Mouse (Mus musculus): ENCODE results near the gene Ccnc. TPM values are rescaled to one million over a fixed set of nuclear protein-coding genes. Genes with fewer than 3 reads are reported as not detected.
A peak's percentile ranks its signal among the peaks of the same experiment; 100 is the strongest.
"Not testable (repeated sequence)": the region's sequence is repeated elsewhere in the genome, so short reads cannot be mapped to it uniquely, and the experiment has no call there.

Gene Ccnc
- polyA plus RNA-seq, 1 experiment: 8.5 TPM

GRCm38 (mm10) chr4:21726912-21727614, 438 bp upstream of the Ccnc start:
- peak overlapping the region; percentile 41 for H3ac ChIP-seq (ENCODE audit: control insufficient read depth, insufficient read length)
- no peaks in the 10 kb centered on the region for H3K27me3 ChIP-seq (ENCODE audit: control insufficient read depth, insufficient read depth, insufficient read length)
- peaks cover 26% of the 10 kb centered on the region for H3K79me2 ChIP-seq (ENCODE audit: control insufficient read depth, insufficient read depth)
- H3K4me3 ChIP-seq: peak overlapping the region; percentile 87
- H3K36me3 ChIP-seq (ENCODE audit: control insufficient read depth, insufficient read depth): no peaks in the 10 kb centered on the region
- H3K4me2 ChIP-seq (ENCODE audit: low read depth): peak overlapping the region; percentile 73
- TF ChIP-seq REST (IDR thresholded peaks at IDR 0.05; ENCODE audit: insufficient read depth, insufficient read length): no peak
- TF ChIP-seq TCF12 (IDR thresholded peaks at IDR 0.05; ENCODE audit: insufficient read depth, poor library complexity, severe bottlenecking): no peak
- TF ChIP-seq POLR2A (IDR thresholded peaks at IDR 0.05; ENCODE audit: insufficient read length, low read depth): no peak
- TF ChIP-seq MYOG (IDR thresholded peaks at IDR 0.05; ENCODE audit: control insufficient read depth in 1 of 3, insufficient read depth in 1 of 3, insufficient read length in 2 of 3, low read depth in 2 of 3): no peak

- Histone ChIP-seq H3K4me2 (ENCODE audit: low read depth) (no peak overlapping the region), H3K36me3 (ENCODE audit: control insufficient read depth, insufficient read depth) (peaks cover 33% of the 10 kb centered on the region), H3K27me3 (ENCODE audit: control insufficient read depth, insufficient read depth, insufficient read length) (no peaks in the 10 kb centered on the region), H3K4me3 (no peak overlapping the region), H3K79me2 (ENCODE audit: control insufficient read depth, insufficient read depth) (no peaks in the 10 kb centered on the region), H3ac (ENCODE audit: control insufficient read depth, insufficient read length) (no peak overlapping the region)
- TF ChIP-seq E2F4 (IDR thresholded peaks at IDR 0.05; ENCODE audit: insufficient read depth): no peak
- no peak for TF ChIP-seq REST (IDR thresholded peaks at IDR 0.05; ENCODE audit: insufficient read depth, insufficient read length)
Measured at GRCm38 (mm10) chr4:21739169-21739568, 11.7 kb downstream of the Ccnc start.

- peaks cover 30% of the 10 kb centered on the region for H3K36me3 ChIP-seq (ENCODE audit: control insufficient read depth, insufficient read depth)
- H3ac ChIP-seq (ENCODE audit: control insufficient read depth, insufficient read length); H3K79me2 ChIP-seq (ENCODE audit: control insufficient read depth, insufficient read depth); H3K4me3 ChIP-seq; H3K27me3 ChIP-seq (ENCODE audit: control insufficient read depth, insufficient read depth, insufficient read length); H3K4me2 ChIP-seq (ENCODE audit: low read depth): not testable (repeated sequence)
Measured at GRCm38 (mm10) chr4:21744142-21744541, 16.6 kb downstream of the Ccnc start.

- TF ChIP-seq SRF (IDR thresholded peaks at IDR 0.05; ENCODE audit: control insufficient read depth, insufficient read length, low read depth) (no peak), REST (IDR thresholded peaks at IDR 0.05; ENCODE audit: insufficient read depth, insufficient read length) (no peak), MYOD1 (IDR thresholded peaks at IDR 0.05; ENCODE audit: control insufficient read depth in 1 of 3, insufficient read length in 2 of 3, low read depth in 2 of 3) (no peak), USF1 (IDR thresholded peaks at IDR 0.05; ENCODE audit: low read depth) (no peak)
- H3K4me2 ChIP-seq (ENCODE audit: low read depth): no peak overlapping the region
- no peaks in the 10 kb centered on the region for H3K79me2 ChIP-seq (ENCODE audit: control insufficient read depth, insufficient read depth)
- no peak overlapping the region for H3K4me3 ChIP-seq
- H3ac ChIP-seq (ENCODE audit: control insufficient read depth, insufficient read length): no peak overlapping the region
- peaks cover 30% of the 10 kb centered on the region for H3K36me3 ChIP-seq (ENCODE audit: control insufficient read depth, insufficient read depth)
- H3K27me3 ChIP-seq (ENCODE audit: control insufficient read depth, insufficient read depth, insufficient read length): no peaks in the 10 kb centered on the region
Measured at GRCm38 (mm10) chr4:21745723-21746122, 18.2 kb downstream of the Ccnc start.

GRCm38 (mm10) chr4:21755123-21755789, 27.8 kb downstream of the Ccnc start:
- Histone ChIP-seq H3ac (ENCODE audit: control insufficient read depth, insufficient read length) (no peak overlapping the region), H3K4me3 (no peak overlapping the region), H3K79me2 (ENCODE audit: control insufficient read depth, insufficient read depth) (no peaks in the 10 kb centered on the region), H3K36me3 (ENCODE audit: control insufficient read depth, insufficient read depth) (peaks cover 7% of the 10 kb centered on the region), H3K27me3 (ENCODE audit: control insufficient read depth, insufficient read depth, insufficient read length) (no peaks in the 10 kb centered on the region), H3K4me2 (ENCODE audit: low read depth) (no peak overlapping the region)
- TF ChIP-seq MYOD1 (IDR thresholded peaks at IDR 0.05; ENCODE audit: control insufficient read depth in 1 of 3, insufficient read length in 2 of 3, low read depth in 2 of 3): no peak
- TF ChIP-seq TCF12 (IDR thresholded peaks at IDR 0.05; ENCODE audit: insufficient read depth, poor library complexity, severe bottlenecking): no peak
- TF ChIP-seq SRF (IDR thresholded peaks at IDR 0.05; ENCODE audit: control insufficient read depth, insufficient read length, low read depth): no peak
- no peak for TF ChIP-seq E2F4 (IDR thresholded peaks at IDR 0.05; ENCODE audit: insufficient read depth)
- no peak for TF ChIP-seq CEBPB (IDR thresholded peaks at IDR 0.05; ENCODE audit: insufficient read depth, poor library complexity, severe bottlenecking)
- TF ChIP-seq POLR2A (IDR thresholded peaks at IDR 0.05; ENCODE audit: insufficient read length, low read depth): no peak
- no peak for TF ChIP-seq POLR2AphosphoS2 (IDR thresholded peaks at IDR 0.05; ENCODE audit: insufficient read length, low read depth)

GRCm38 (mm10) chr4:21758860-21759259, 31.4 kb downstream of the Ccnc start:
- Histone ChIP-seq H3K4me3 (no peak overlapping the region), H3K79me2 (ENCODE audit: control insufficient read depth, insufficient read depth) (no peaks in the 10 kb centered on the region), H3K4me2 (ENCODE audit: low read depth) (no peak overlapping the region), H3K27me3 (ENCODE audit: control insufficient read depth, insufficient read depth, insufficient read length) (no peaks in the 10 kb centered on the region), H3ac (ENCODE audit: control insufficient read depth, insufficient read length) (no peak overlapping the region), H3K36me3 (ENCODE audit: control insufficient read depth, insufficient read depth) (peaks cover 4% of the 10 kb centered on the region)
- TF ChIP-seq POLR2A (IDR thresholded peaks at IDR 0.05; ENCODE audit: insufficient read length, low read depth) (no peak), TCF3 (IDR thresholded peaks at IDR 0.05; ENCODE audit: insufficient read length, low read depth) (no peak)
